Mouse (Mus musculus) splenic B cell, adult 2 months (primary cell): ENCODE measurements around the gene Nmrk2.

Source experiments
- DNase-seq: peaks from one replicate; pipeline ENCODE4 v3.0.0-alpha.2; 2011; ENCODE audit warnings: low read depth, low spot score
- H3K27me3 ChIP-seq: 2 replicates; pipeline ENCODE4 v1.6.1; 2012; ENCODE audit warnings: mild to moderate bottlenecking, low read length, moderate library complexity, mixed read lengths; ENCODE audit not compliant: control insufficient read depth, poor library complexity, insufficient read depth, severe bottlenecking
- H3K36me3 ChIP-seq: 2 replicates; pipeline ENCODE4 v1.6.1; 2012; ENCODE audit warnings: mild to moderate bottlenecking, low read length, moderate library complexity, mixed read lengths; ENCODE audit not compliant: control insufficient read depth, poor library complexity, insufficient read depth, severe bottlenecking

Nmrk2 gene

DNA sequence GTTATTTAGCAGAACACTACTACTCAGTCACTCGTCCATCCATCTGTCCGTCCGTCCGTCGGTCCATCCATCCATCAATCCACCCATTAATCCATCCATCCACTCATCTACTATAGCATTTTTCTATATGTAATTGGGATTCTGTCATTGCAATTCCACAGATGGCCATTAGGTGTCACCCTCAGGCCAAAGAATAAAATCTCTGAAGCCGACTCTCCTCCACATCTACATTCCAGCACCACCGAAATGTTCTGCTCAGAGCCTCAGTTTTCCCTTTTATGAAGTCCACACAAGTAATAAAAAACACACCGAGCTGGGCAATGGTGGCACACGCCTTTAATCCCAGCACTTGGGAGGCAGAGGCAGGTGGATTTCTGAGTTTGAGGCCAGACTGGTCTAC, 3.6 kb downstream of the Nmrk2 start:
- no peaks in the 10 kb centered on the region for H3K36me3 ChIP-seq
- peak; percentile 84 for DNase-seq
- no peaks in the 10 kb centered on the region for H3K27me3 ChIP-seq

DNA sequence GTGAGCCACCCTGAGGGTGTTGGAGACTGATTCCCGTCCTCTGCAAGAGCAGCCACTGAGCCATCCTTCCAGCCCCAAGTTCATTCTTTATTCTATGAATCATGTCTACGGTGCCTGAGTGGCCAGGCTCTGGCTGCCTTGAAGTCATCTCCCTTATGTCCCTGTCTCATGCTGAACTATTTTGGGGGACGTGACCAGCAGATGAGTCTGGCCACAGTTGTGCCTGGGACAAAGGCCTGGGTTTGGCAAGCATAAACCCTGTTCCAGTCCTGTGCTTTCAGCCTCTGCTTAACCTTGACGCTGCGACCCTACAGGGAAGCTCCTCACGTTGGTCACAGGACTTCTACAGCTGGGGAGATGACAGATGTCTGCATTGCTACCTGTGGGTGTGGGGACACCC, 4.5 kb downstream of the Nmrk2 start:
- DNase-seq: no peak
- H3K27me3 ChIP-seq: no peaks in the 10 kb centered on the region
- H3K36me3 ChIP-seq: no peaks in the 10 kb centered on the region

DNA sequence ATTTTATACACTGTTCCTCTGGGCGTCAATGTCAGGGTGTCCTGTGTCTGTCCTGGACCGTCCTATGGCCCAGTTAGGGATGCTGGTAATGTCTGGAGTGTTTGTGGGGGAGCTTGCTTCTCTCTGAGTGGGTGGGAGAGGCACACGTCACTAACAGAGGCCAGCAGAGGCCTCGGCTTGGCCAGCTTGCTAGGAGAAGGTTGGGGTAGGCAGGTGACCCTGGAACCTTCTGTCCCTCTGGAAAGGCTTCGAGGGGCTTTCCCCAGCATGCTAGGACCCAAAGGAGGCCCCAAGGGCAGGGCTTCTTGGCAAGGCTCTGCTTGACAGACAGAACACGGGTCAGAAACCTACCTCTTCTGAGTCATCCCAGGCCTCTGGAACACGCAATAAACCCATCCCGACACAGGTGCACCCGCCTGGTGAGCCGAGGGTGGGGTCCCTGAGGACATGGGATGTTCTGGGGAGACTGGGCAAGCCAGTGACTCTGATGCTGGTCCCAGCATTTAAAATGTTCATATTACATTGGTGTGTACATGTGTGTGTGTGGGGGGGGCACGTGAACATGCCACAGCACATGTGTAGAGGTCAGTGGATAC, 5.3 kb downstream of the Nmrk2 start:
- no peaks in the 10 kb centered on the region for H3K27me3 ChIP-seq
- no peaks in the 10 kb centered on the region for H3K36me3 ChIP-seq
- DNase-seq: no peak

DNA sequence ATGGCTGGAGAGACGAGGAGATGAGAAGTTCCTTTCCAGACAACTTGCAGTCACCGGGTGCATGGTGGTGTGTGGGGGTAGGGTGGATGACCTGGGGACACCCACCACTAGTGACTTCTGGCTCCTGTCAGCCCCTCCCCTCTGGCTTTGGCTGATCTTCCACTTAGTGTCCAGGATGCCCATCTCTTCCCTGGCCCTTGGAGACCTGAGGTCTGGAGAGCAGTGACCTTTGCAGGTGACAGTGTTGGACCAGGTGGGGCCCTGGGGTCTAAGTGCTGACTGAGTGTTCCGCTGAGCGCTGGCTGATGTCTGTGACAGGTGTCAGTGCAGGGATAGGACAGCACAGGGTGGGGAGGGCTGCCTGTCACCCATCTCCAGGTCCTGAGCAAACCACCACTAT, 6.6 kb downstream of the Nmrk2 start:
- H3K27me3 ChIP-seq: no peaks in the 10 kb centered on the region
- no peaks in the 10 kb centered on the region; the same call in none of the 2 replicates for H3K36me3 ChIP-seq
- DNase-seq: no peak

DNA sequence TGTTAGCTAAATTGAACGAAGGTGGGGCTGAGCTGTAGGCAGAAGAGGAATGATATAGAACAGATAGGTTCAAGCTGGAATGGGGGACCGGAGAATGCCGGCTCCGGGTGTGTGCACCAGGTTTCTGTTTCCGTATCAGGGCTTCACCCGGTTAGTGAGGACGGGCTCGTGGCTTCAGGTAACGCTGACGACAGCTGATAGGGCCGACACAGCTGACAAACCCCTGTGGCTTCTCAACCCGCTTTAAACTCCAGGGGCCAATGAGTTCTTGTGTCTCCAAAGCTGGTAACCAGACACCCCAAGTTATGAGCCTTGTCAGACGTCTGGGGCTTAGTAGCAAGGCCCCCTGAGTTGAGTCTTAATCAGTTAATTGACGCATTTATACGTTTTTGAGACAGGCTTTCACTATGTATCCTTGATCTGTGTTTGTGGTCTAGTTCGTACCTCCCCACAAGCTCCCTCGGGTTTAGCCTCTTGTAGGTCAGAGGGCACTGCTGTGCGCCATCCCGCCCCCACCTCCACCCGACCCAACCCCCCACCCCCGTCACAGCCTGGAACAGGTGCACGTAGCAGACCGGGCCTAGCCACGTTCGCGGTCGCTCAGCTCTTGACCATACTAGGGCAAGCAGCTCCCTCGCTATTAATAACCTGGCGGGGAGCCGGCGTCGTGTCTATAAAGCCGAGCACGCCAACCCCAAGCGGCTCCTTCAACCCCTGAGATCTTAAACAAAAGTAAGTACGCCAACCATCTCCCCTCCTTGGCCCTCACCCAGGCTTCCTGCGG, 7.7 kb downstream of the Nmrk2 start:
- DNase-seq: peak; percentile 78

DNA sequence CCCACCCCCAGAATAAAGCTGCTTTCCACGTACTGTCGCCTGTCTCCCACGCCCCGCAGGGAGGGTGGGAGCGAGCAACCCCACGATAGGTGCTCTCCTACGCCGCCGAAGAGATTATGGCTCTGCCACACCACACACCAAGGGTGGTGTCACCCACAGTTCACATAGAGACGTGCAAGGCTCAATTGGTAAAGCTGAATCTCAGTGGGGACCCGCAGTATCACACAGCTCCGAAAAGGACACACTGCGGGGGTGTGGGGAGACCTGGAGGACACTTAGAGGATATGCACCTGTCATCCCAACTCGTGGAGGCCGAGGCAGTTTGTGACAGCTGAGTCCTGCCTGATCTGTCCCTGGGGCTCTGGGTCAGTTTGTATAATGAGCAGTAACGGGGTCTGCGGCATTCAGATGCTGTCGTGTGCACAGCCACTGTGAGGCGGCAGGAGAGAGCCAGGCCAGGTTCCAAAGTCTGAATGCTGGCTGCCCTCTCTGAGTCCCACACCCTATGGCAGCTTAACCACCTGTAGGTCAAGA, 8.8 kb downstream of the Nmrk2 start:
- Histone ChIP-seq H3K36me3 (peaks cover 2% of the 10 kb centered on the region), H3K27me3 (no peaks in the 10 kb centered on the region)
- DNase-seq: no peak

More for the DNA sequence above, 7.7 kb downstream of the Nmrk2 start:
- no peaks in the 10 kb centered on the region for H3K27me3 ChIP-seq
- no peaks in the 10 kb centered on the region; the same call in none of the 2 replicates for H3K36me3 ChIP-seq

DNA sequence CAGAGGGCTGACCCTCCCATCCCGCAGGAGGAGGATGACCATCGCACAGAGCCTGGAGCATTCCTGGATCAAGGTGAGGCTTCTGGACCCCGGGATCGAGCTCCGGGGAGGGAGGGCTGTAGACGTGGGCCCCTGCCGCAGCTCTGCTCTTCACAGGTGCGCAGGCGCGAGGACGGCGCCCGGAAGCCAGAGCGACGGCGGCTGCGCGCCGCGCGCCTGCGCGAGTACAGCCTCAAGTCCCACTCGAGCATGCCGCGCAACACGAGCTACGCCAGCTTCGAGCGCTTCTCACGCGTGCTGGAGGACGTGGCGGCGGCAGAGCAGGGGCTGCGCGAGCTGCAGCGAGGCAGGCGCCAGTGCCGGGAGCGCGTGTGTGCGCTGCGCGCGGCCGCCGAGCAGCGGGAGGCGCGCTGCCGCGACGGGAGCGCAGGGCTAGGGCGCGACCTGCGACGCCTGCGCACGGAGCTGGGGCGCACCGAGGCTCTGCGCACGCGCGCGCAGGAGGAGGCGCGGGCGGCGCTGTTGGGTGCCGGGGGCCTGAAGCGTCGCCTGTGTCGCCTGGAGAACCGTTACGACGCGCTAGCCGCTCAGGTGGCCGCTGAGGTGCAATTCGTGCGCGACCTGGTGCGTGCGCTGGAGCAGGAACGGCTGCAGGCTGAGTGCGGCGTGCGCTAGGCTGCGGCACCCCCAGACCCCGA, 9.4 kb downstream of the Nmrk2 start:
- H3K27me3 ChIP-seq: no peaks in the 10 kb centered on the region
- peaks cover 2% of the 10 kb centered on the region for H3K36me3 ChIP-seq
- peak; percentile 94 for DNase-seq

DNA sequence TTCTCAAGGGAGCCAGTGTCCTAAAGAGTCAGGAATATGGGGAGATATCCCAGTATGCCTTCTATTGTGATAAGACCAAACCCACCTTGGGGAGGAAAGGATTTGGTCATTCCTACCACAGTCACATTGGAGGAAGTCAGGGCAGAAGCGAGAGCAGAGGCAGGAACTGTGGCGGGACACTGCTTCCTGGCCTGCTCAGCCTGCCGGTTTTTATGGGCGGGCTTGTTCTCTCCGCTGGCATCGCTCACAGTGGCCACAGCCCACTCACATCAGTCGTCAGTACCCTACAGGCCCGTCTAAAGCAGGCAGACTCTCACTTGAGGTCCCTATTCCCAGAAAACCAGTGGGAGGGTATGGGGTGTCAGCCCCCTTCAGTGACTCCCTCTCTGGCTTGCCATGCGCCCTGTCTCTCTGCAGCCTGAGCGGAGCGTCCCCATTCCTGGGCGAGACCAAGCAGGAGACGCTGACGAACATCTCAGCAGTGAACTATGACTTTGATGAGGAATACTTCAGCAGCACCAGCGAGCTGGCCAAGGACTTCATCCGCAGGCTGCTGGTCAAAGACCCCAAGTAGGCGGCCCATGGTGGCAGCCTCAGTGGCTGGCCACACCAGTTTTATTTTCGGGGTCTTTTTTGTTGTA, 10.4 kb downstream of the Nmrk2 start:
- H3K27me3 ChIP-seq: no peaks in the 10 kb centered on the region
- DNase-seq: peak; percentile 23
- H3K36me3 ChIP-seq: peaks cover 2% of the 10 kb centered on the region

DNA sequence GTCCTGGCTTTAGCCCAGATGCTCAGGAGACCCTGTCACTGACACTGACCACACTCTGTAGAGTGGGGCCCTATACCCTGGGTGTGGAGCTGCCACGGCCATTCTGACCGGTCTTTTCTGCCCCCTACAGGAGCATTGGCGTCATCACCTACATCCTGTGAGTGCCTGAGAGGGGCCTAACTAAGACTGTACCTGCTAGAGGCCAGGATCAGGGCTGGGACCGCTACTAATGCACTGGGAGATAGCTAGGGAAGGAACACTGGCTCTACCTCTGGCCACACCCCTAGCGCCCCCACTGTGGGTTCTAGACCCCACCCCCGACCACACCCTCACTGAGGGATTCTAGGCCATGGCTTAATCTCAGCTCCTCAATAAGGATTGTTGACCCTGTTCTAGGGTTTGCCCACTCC, 10.9 kb downstream of the Nmrk2 start:
- peak; percentile 39 for DNase-seq
- H3K27me3 ChIP-seq: no peaks in the 10 kb centered on the region
- H3K36me3 ChIP-seq: peaks cover 2% of the 10 kb centered on the region

DNA sequence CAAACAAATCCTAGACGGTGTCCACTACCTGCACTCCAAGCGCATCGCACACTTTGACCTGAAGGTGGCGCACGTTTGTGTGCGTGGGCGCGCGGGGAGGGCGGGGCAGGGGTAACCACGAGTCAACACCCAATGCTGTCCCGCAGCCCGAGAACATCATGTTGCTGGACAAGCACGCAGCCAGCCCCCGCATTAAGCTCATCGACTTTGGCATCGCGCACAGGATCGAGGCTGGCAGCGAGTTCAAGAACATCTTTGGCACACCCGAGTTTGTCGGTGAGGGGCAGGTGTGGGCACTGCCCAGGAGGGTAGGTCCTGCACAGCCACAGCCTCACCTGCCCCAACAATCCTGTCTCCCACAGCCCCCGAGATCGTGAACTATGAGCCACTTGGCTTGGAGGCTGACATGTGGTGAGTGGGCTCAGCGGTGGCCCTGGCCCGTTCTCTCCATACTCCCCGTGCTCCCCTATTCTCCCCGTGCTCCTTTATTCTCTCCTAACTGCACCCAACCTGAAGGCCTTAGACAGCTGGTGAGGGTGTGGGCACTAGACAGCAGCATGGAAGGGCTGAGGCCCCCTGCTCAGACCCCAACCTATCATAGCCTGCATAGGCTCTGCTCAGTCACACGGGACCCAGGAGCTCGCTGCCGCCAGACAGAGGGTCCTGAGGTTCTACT, 11.5 kb downstream of the Nmrk2 start:
- DNase-seq: peak; percentile 49
- H3K27me3 ChIP-seq: no peaks in the 10 kb centered on the region
- H3K36me3 ChIP-seq: peaks cover 2% of the 10 kb centered on the region

DNA sequence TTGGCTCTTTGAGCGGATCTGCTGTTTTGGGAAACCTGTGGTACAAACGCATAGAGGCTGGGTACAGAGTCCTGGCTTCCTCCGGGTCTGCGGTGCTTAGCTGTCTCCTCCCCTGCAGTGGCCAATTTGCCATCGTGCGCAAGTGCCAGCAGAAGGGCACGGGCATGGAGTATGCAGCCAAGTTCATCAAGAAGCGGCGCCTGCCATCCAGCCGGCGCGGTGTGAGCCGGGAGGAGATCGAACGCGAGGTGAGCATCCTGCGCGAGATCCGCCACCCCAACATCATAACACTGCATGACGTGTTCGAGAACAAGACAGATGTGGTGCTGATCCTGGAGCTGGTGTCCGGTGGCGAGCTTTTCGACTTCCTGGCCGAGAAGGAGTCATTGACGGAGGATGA, 12.0 kb downstream of the Nmrk2 start:
- Histone ChIP-seq H3K36me3 (peaks cover 2% of the 10 kb centered on the region), H3K27me3 (no peaks in the 10 kb centered on the region)
- DNase-seq: no peak

DNA sequence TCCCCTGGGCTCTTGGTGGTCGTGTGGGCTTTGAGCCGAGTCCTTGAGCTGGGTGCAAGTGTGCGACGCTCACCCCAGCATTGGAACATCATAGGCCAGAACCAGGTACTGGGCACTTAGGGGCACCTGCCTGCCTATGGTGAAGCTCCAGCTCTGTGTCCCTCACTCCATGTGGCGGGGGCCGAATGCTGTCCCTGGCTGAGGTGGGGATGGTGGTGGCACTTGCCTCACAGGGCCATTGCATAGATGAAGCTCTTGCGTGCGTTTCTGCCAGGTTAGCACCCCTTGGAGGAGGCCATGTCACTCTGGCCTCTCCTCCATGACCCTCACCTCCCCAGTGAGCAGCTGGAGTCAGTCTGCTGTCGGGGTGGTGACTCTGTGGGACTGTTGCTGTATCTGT, 14.7 kb downstream of the Nmrk2 start:
- Histone ChIP-seq H3K36me3 (peaks cover 4% of the 10 kb centered on the region), H3K27me3 (no peaks in the 10 kb centered on the region)
- no peak for DNase-seq

DNA sequence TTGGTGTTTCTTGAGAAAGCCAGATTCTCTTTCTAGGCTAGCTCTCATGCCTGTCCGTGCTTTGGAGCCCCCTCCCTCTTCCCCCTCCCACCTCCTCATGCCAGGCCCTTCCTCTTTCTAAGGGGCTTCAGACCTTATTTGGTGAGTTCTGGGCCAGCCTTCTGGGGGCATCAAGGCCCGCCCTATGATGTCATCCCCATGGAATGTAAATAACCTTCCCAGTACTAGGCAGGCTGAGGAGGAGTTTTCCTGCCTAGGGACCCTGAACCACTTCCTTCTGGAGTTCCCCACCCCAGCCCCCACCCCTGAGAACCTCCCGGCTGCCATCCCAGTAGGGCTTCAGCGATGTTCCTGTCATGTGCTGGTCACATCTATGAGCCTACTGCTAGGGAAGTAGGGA, 17.1 kb downstream of the Nmrk2 start:
- peak; percentile 7 for DNase-seq
- no peaks in the 10 kb centered on the region for H3K27me3 ChIP-seq
- H3K36me3 ChIP-seq: peaks cover 18% of the 10 kb centered on the region

DNA sequence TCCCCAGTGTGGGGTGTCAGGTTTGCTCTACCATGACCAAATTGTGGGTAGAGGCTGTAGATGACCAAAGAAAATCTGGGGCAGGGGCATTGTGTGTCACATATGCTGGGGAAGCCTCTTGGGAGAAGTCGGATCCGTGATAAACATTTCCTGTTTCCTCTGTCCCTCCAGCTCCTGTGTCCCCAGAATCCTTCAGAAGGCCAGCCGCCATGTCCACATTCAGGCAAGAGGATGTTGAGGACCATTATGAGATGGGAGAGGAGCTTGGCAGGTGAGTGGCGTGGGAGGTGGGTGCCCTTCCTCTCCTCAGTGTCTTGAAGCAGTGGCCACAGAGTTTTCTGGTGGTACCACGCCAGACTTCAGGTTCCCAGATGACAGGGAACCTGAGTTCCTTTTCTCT, 18.0 kb downstream of the Nmrk2 start, which contains the start of gene 4930442H23Rik:
Gene 4930442H23Rik, minus strand, starts transcription at position 45 of the 400 bp plus-strand sequence.
- peak; percentile 4 for DNase-seq
- no peaks in the 10 kb centered on the region for H3K27me3 ChIP-seq
- H3K36me3 ChIP-seq: peaks cover 27% of the 10 kb centered on the region
